Mouse (Mus musculus): ENCODE data around the gene Mpped2.

- TF ChIP-seq CTCF (IDR thresholded peaks at IDR 0.05; ENCODE audit: insufficient read depth, low read depth, low read length), result no peak
- TF ChIP-seq POLR2A (IDR thresholded peaks at IDR 0.05; ENCODE audit: insufficient read depth, low read depth, low read length), result no peak
Measured at GRCm38 (mm10) chr2:106896024-106896384, 202.9 kb downstream of the Mpped2 start.
